Mouse (Mus musculus): ENCODE results near the gene Tulp4. TPM values are rescaled to one million over a fixed set of nuclear protein-coding genes. Genes with fewer than 3 reads are reported as not detected.
"Not testable (repeated sequence)": the region's sequence is repeated elsewhere in the genome, so short reads cannot be mapped to it uniquely, and the experiment has no call there.

The Tulp4 gene
- total RNA-seq, 4 experiments from 2014 or later: 100 to 109 (median 105) TPM

GRCm38 (mm10) chr17:6187183-6187582 lies 80.9 kb downstream of the Tulp4 start:
- DNase-seq (ENCODE audit: low spot score): no peak

GRCm38 (mm10) chr17:6189207-6189606 lies 83.0 kb downstream of the Tulp4 start:
- DNase-seq (ENCODE audit: low spot score): no peak

- DNase-seq (ENCODE audit: low spot score): no peak
Observed at GRCm38 (mm10) chr17:6192275-6192674, 86.0 kb downstream of the Tulp4 start.

- no peak for DNase-seq (ENCODE audit: low spot score)
Observed at GRCm38 (mm10) chr17:6195390-6195789, 89.2 kb downstream of the Tulp4 start.

GRCm38 (mm10) chr17:6197491-6197890 lies 91.3 kb downstream of the Tulp4 start:
- no peak for DNase-seq (ENCODE audit: low spot score)

- DNase-seq (ENCODE audit: low spot score): no peak
Observed at GRCm38 (mm10) chr17:6198670-6199069, 92.4 kb downstream of the Tulp4 start.

GRCm38 (mm10) chr17:6199166-6199565 lies 92.9 kb downstream of the Tulp4 start:
- DNase-seq (ENCODE audit: low spot score): no peak

GRCm38 (mm10) chr17:6201522-6202250 lies 95.4 kb downstream of the Tulp4 start:
- DNase-seq (ENCODE audit: low spot score): no peak

GRCm38 (mm10) chr17:6202389-6203110 lies 96.3 kb downstream of the Tulp4 start:
- no peak for DNase-seq (ENCODE audit: low spot score)

GRCm38 (mm10) chr17:6203126-6203525 lies 96.9 kb downstream of the Tulp4 start:
- no peak for DNase-seq (ENCODE audit: low spot score)

GRCm38 (mm10) chr17:6203795-6204194 lies 97.6 kb downstream of the Tulp4 start:
- DNase-seq (ENCODE audit: low spot score): no peak

- peak; percentile 50 for DNase-seq (ENCODE audit: low spot score)
Observed at GRCm38 (mm10) chr17:6211721-6212120, 105.5 kb downstream of the Tulp4 start.

GRCm38 (mm10) chr17:6215640-6216039 lies 109.4 kb downstream of the Tulp4 start:
- DNase-seq (ENCODE audit: low spot score): no peak

- DNase-seq (ENCODE audit: low spot score): peak; percentile 48
Observed at GRCm38 (mm10) chr17:6216514-6216913, 110.3 kb downstream of the Tulp4 start.

GRCm38 (mm10) chr17:6232633-6233032 lies 126.4 kb downstream of the Tulp4 start:
- DNase-seq (ENCODE audit: low spot score): not testable (repeated sequence)

GRCm38 (mm10) chr17:6251298-6251697 lies 145.1 kb downstream of the Tulp4 start:
- not testable (repeated sequence) for DNase-seq (ENCODE audit: low spot score)

GRCm38 (mm10) chr17:6256400-6257069 lies 150.3 kb downstream of the Tulp4 start, which contains the start of gene Tmem181a:
Gene Tmem181a (plus strand): TSS chr17:6256860.
- not testable (repeated sequence) for DNase-seq (ENCODE audit: low spot score)

- DNase-seq (ENCODE audit: low spot score): not testable (repeated sequence)
Observed at GRCm38 (mm10) chr17:6257070-6257456, 150.8 kb downstream of the Tulp4 start.

- DNase-seq (ENCODE audit: low spot score): peak; percentile 21
Observed at GRCm38 (mm10) chr17:6269876-6270831, 163.9 kb downstream of the Tulp4 start.

- DNase-seq (ENCODE audit: low spot score): not testable (repeated sequence)
Observed at GRCm38 (mm10) chr17:6270840-6271239, 164.6 kb downstream of the Tulp4 start.

- not testable (repeated sequence) for DNase-seq (ENCODE audit: low spot score)
Observed at GRCm38 (mm10) chr17:6271970-6272369, 165.7 kb downstream of the Tulp4 start.
